Mouse (Mus musculus): ENCODE measurements around the gene Mnd1. TPM values are rescaled to one million over a fixed set of nuclear protein-coding genes. Genes with fewer than 3 reads are reported as not detected.

Mnd1 gene
- polyA plus RNA-seq, 1 experiment: 0.51 TPM

- 98% methylated on average over 2 of the region's 2 CpGs for WGBS
- Histone ChIP-seq H3K27ac (ENCODE audit: control insufficient read depth, insufficient read depth, low read length) (no peak overlapping the region), H3K36me3 (ENCODE audit: control insufficient read depth, insufficient read depth, low read length) (no peaks in the 10 kb centered on the region), H3K4me1 (replicated peaks; ENCODE audit: control insufficient read depth, insufficient read depth, low read length) (no peaks in the 10 kb centered on the region), H3K4me3 (ENCODE audit: control insufficient read depth, insufficient read depth, low read length) (no peak overlapping the region), H3K27me3 (ENCODE audit: control insufficient read depth, insufficient read depth, low read length) (no peaks in the 10 kb centered on the region)
- DNase-seq: no peak
- TF ChIP-seq POLR2A (IDR thresholded peaks at IDR 0.05; ENCODE audit: control insufficient read depth, extremely low read depth, insufficient read depth, low read length, poor library complexity): no peak
- TF ChIP-seq CTCF (IDR thresholded peaks at IDR 0.05; ENCODE audit: borderline replicate concordance, control insufficient read depth, extremely low read depth, insufficient read depth, low read length, poor library complexity): no peak
Measured at GRCm38 (mm10) chr3:84086921-84087320, 68.7 kb downstream of the Mnd1 start.

- H3K4me3 ChIP-seq (ENCODE audit: control insufficient read depth, insufficient read depth, low read length): no peak overlapping the region
- H3K27me3 ChIP-seq (ENCODE audit: control insufficient read depth, insufficient read depth, low read length): no peaks in the 10 kb centered on the region
- no peak overlapping the region for H3K27ac ChIP-seq (ENCODE audit: control insufficient read depth, insufficient read depth, low read length)
- no peaks in the 10 kb centered on the region for H3K36me3 ChIP-seq (ENCODE audit: control insufficient read depth, insufficient read depth, low read length)
- 96% methylated on average over 7 of the region's 7 CpGs for WGBS
- H3K4me1 ChIP-seq (replicated peaks; ENCODE audit: control insufficient read depth, insufficient read depth, low read length): no peaks in the 10 kb centered on the region
- TF ChIP-seq POLR2A (IDR thresholded peaks at IDR 0.05; ENCODE audit: control insufficient read depth, extremely low read depth, insufficient read depth, low read length, poor library complexity) (no peak), CTCF (IDR thresholded peaks at IDR 0.05; ENCODE audit: borderline replicate concordance, control insufficient read depth, extremely low read depth, insufficient read depth, low read length, poor library complexity) (no peak)
- DNase-seq: no peak
Measured at GRCm38 (mm10) chr3:84086337-84086736, 69.2 kb downstream of the Mnd1 start.

GRCm38 (mm10) chr3:84085429-84085828 is 70.2 kb downstream of the Mnd1 start:
- Histone ChIP-seq H3K4me3 (ENCODE audit: control insufficient read depth, insufficient read depth, low read length) (no peak overlapping the region), H3K36me3 (ENCODE audit: control insufficient read depth, insufficient read depth, low read length) (no peaks in the 10 kb centered on the region), H3K27me3 (ENCODE audit: control insufficient read depth, insufficient read depth, low read length) (no peaks in the 10 kb centered on the region), H3K4me1 (replicated peaks; ENCODE audit: control insufficient read depth, insufficient read depth, low read length) (no peaks in the 10 kb centered on the region), H3K27ac (ENCODE audit: control insufficient read depth, insufficient read depth, low read length) (no peak overlapping the region)
- 95% methylated on average over 9 of the region's 9 CpGs for WGBS
- DNase-seq: no peak
- TF ChIP-seq POLR2A (IDR thresholded peaks at IDR 0.05; ENCODE audit: control insufficient read depth, extremely low read depth, insufficient read depth, low read length, poor library complexity): no peak
- TF ChIP-seq CTCF (IDR thresholded peaks at IDR 0.05; ENCODE audit: borderline replicate concordance, control insufficient read depth, extremely low read depth, insufficient read depth, low read length, poor library complexity): no peak

- no peak overlapping the region for H3K27ac ChIP-seq (ENCODE audit: control insufficient read depth, insufficient read depth, low read length)
- no peaks in the 10 kb centered on the region for H3K36me3 ChIP-seq (ENCODE audit: control insufficient read depth, insufficient read depth, low read length)
- no peak for TF ChIP-seq POLR2A (IDR thresholded peaks at IDR 0.05; ENCODE audit: control insufficient read depth, extremely low read depth, insufficient read depth, low read length, poor library complexity)
- WGBS: 94% methylated on average over 4 of the region's 4 CpGs
- H3K27me3 ChIP-seq (ENCODE audit: control insufficient read depth, insufficient read depth, low read length): no peaks in the 10 kb centered on the region
- no peak for DNase-seq
- H3K4me3 ChIP-seq (ENCODE audit: control insufficient read depth, insufficient read depth, low read length): no peak overlapping the region
- H3K4me1 ChIP-seq (replicated peaks; ENCODE audit: control insufficient read depth, insufficient read depth, low read length): no peaks in the 10 kb centered on the region
Measured at GRCm38 (mm10) chr3:84081208-84081722, 74.3 kb downstream of the Mnd1 start.

GRCm38 (mm10) chr3:84080074-84080473 is 75.5 kb downstream of the Mnd1 start:
- Histone ChIP-seq H3K27me3 (ENCODE audit: control insufficient read depth, insufficient read depth, low read length) (no peaks in the 10 kb centered on the region), H3K4me3 (ENCODE audit: control insufficient read depth, insufficient read depth, low read length) (no peak overlapping the region), H3K36me3 (ENCODE audit: control insufficient read depth, insufficient read depth, low read length) (no peaks in the 10 kb centered on the region), H3K4me1 (replicated peaks; ENCODE audit: control insufficient read depth, insufficient read depth, low read length) (no peaks in the 10 kb centered on the region), H3K27ac (ENCODE audit: control insufficient read depth, insufficient read depth, low read length) (no peak overlapping the region)
- TF ChIP-seq POLR2A (IDR thresholded peaks at IDR 0.05; ENCODE audit: control insufficient read depth, extremely low read depth, insufficient read depth, low read length, poor library complexity) (no peak), CTCF (IDR thresholded peaks at IDR 0.05; ENCODE audit: borderline replicate concordance, control insufficient read depth, extremely low read depth, insufficient read depth, low read length, poor library complexity) (no peak)
- 98% methylated on average over 7 of the region's 7 CpGs for WGBS
- DNase-seq: no peak

GRCm38 (mm10) chr3:84077505-84077904 is 78.1 kb downstream of the Mnd1 start:
- TF ChIP-seq POLR2A (IDR thresholded peaks at IDR 0.05; ENCODE audit: control insufficient read depth, extremely low read depth, insufficient read depth, low read length, poor library complexity) (no peak), CTCF (IDR thresholded peaks at IDR 0.05; ENCODE audit: borderline replicate concordance, control insufficient read depth, extremely low read depth, insufficient read depth, low read length, poor library complexity) (no peak)
- DNase-seq: no peak
- Histone ChIP-seq H3K4me3 (ENCODE audit: control insufficient read depth, insufficient read depth, low read length) (no peak overlapping the region), H3K36me3 (ENCODE audit: control insufficient read depth, insufficient read depth, low read length) (no peaks in the 10 kb centered on the region), H3K4me1 (replicated peaks; ENCODE audit: control insufficient read depth, insufficient read depth, low read length) (no peaks in the 10 kb centered on the region), H3K27me3 (ENCODE audit: control insufficient read depth, insufficient read depth, low read length) (no peaks in the 10 kb centered on the region), H3K27ac (ENCODE audit: control insufficient read depth, insufficient read depth, low read length) (no peak overlapping the region)
- 97% methylated on average over 4 of the region's 4 CpGs for WGBS
